ENCODE assay signal across 1 mouse cellular context in the genomic region with DNA sequence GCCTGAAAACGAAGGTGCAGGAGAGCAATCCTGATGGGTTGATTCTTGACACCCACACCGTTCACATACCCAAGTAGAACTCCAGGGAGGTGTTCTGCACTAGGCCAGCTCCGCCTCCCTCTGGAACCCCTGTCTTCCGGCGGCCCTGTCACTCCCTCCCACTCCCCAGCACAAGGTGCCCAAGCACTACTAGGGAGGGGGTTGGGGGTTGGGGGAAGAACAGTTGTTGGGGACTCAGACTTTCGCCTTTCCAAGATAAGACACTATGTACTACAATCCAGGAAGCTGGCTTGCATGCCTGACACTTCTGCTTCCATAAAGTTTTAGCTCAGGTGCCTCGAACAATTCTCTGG.
TF ChIP-seq lines count a peak whose summit lies in the region.

No protein-coding gene starts in this region.

TF ChIP-seq in MEL, 35 proteins besides CTCF, POLR2A, EP300 and RAD21 (continued from another document):
- TF ChIP-seq ETS1 (IDR thresholded peaks at IDR 0.05; ENCODE audit: low read depth, low read length), result no peak
- TF ChIP-seq TCF12 (IDR thresholded peaks at IDR 0.05; ENCODE audit: low read depth, low read length), result 0 out of 2 replicates have a peak, but pooled peaks have one; percentile 3
